Mouse (Mus musculus): Measurements from ENCODE around the gene Cd63. TPM values are rescaled to one million over a fixed set of nuclear protein-coding genes. Genes with fewer than 3 reads are reported as not detected.

The Cd63 gene
- polyA plus RNA-seq, 1 experiment: 35.7 TPM

DNA sequence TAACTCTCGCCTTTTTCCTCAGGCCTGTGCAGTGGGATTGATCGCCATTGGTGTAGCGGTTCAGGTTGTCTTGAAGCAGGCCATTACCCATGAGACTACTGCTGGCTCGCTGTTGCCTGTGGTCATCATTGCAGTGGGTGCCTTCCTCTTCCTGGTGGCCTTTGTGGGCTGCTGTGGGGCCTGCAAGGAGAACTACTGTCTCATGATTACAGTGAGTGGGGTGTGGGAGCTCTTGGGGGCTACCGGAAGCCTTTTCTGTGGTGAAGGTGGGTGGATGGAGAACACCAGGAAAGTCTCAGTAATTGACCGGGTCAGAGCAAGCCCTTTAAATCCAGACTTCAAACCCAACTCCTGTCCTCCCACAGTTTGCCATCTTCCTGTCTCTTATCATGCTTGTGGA is 10.6 kb downstream of the Cd63 start:
- H3K36me3 ChIP-seq (ENCODE audit: control insufficient read depth, insufficient read depth, low read length): no peaks in the 10 kb centered on the region
- DNase-seq (ENCODE audit: low read depth in 1 of 2, low spot score in 2 of 2): no peak
- H3K4me1 ChIP-seq (ENCODE audit: control insufficient read depth, insufficient read depth, insufficient read length): peaks cover 9% of the 10 kb centered on the region; the same call in 1 of the 2 replicates
- no peak overlapping the region for H3K4me3 ChIP-seq (ENCODE audit: extremely low read depth, insufficient read depth, insufficient read length)
- TF ChIP-seq CTCF (IDR thresholded peaks at IDR 0.05; ENCODE audit: extremely low read depth, insufficient read depth, insufficient read length, insufficient replicate concordance) (no peak), POLR2A (IDR thresholded peaks at IDR 0.05; ENCODE audit: low read depth, low read length) (no peak)
- no peak overlapping the region for H3K27ac ChIP-seq (ENCODE audit: insufficient read depth, low read length)
- peaks cover 14% of the 10 kb centered on the region for H3K27me3 ChIP-seq (ENCODE audit: control insufficient read depth, insufficient read depth, low read length)
- 58% methylated on average over 6 of the region's 6 CpGs for WGBS

DNA sequence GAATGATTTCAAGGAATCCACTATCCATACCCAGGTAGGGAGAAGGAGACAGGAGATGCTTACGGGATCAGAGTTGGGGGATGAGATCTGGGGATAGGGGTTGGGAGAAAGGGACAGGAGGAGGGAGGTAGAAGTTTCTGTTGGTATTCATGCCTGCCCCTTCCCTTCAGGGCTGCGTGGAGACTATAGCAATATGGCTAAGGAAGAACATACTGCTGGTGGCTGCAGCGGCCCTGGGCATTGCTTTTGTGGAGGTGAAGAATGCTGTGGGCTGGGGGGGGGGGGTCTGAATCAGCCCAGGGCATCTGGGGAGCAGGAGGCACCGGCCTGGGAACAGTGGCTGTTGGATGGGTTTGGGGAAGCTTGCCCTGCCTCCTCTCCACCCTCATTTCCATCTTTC is 11.5 kb downstream of the Cd63 start:
- no peak for TF ChIP-seq POLR2A (IDR thresholded peaks at IDR 0.05; ENCODE audit: low read depth, low read length)
- TF ChIP-seq CTCF (IDR thresholded peaks at IDR 0.05; ENCODE audit: extremely low read depth, insufficient read depth, insufficient read length, insufficient replicate concordance): no peak
- peaks cover 14% of the 10 kb centered on the region for H3K27me3 ChIP-seq (ENCODE audit: control insufficient read depth, insufficient read depth, low read length)
- WGBS: 80% methylated on average over 4 of the region's 4 CpGs
- DNase-seq (ENCODE audit: low read depth in 1 of 2, low spot score in 2 of 2): no peak
- peaks cover 9% of the 10 kb centered on the region; the same call in 1 of the 2 replicates for H3K4me1 ChIP-seq (ENCODE audit: control insufficient read depth, insufficient read depth, insufficient read length)
- no peak overlapping the region for H3K27ac ChIP-seq (ENCODE audit: insufficient read depth, low read length)
- no peak overlapping the region for H3K4me3 ChIP-seq (ENCODE audit: extremely low read depth, insufficient read depth, insufficient read length)
- no peaks in the 10 kb centered on the region for H3K36me3 ChIP-seq (ENCODE audit: control insufficient read depth, insufficient read depth, low read length)

DNA sequence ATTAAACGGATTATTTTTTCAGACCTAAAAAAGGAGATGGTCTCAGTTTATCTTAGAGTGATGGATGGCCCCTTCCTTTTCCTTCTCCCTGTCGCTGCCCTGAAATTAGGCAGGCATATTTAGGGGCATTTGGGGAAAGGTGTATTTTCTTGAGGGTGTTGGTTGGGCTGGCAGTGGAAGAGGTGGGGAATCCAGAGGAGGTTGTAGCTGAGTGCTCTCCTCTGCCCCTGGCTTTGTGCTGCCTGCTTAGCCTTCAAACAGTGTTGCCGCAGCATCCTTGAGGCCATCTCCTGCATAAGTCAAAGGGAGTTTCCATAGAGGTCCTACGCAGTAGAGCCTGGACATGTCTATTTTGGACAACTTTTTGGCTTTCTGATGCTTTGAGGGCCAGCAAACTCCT is 12.0 kb downstream of the Cd63 start:
- Histone ChIP-seq H3K27ac (ENCODE audit: insufficient read depth, low read length) (no peak overlapping the region), H3K36me3 (ENCODE audit: control insufficient read depth, insufficient read depth, low read length) (peaks cover 3% of the 10 kb centered on the region; the same call in 1 of the 2 replicates), H3K4me3 (ENCODE audit: extremely low read depth, insufficient read depth, insufficient read length) (no peak overlapping the region), H3K4me1 (ENCODE audit: control insufficient read depth, insufficient read depth, insufficient read length) (peaks cover 9% of the 10 kb centered on the region; the same call in 1 of the 2 replicates), H3K27me3 (ENCODE audit: control insufficient read depth, insufficient read depth, low read length) (peaks cover 14% of the 10 kb centered on the region)
- WGBS: 72% methylated on average over 4 of the region's 4 CpGs
- no peak for DNase-seq (ENCODE audit: low read depth in 1 of 2, low spot score in 2 of 2)
- TF ChIP-seq POLR2A (IDR thresholded peaks at IDR 0.05; ENCODE audit: low read depth, low read length) (no peak), CTCF (IDR thresholded peaks at IDR 0.05; ENCODE audit: extremely low read depth, insufficient read depth, insufficient read length, insufficient replicate concordance) (no peak)

DNA sequence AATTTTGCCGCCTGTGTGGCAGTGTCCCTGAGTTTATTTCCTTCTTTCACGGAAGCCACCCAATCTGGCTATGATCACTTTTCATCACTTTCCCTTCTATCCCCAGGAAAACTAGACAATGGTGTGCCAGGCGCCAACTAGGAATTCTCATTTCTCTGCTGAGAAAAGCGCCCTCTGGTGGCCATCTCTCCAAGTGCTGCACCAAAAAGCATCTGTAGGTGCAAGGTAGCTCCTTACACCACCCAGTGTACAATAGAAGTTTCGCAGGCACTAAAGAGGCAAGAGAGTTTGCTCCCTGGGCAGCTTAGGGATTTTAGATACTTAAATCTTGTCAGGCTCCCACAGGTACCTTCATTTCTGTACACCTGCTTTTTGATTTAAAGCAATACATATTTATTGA is 12.4 kb downstream of the Cd63 start:
- TF ChIP-seq POLR2A (IDR thresholded peaks at IDR 0.05; ENCODE audit: low read depth, low read length) (no peak), CTCF (IDR thresholded peaks at IDR 0.05; ENCODE audit: extremely low read depth, insufficient read depth, insufficient read length, insufficient replicate concordance) (peak; percentile 82; the same call in 1 of the 2 replicates)
- Histone ChIP-seq H3K4me1 (ENCODE audit: control insufficient read depth, insufficient read depth, insufficient read length) (peaks cover 9% of the 10 kb centered on the region; the same call in 1 of the 2 replicates), H3K36me3 (ENCODE audit: control insufficient read depth, insufficient read depth, low read length) (peaks cover 3% of the 10 kb centered on the region; the same call in 1 of the 2 replicates), H3K4me3 (ENCODE audit: extremely low read depth, insufficient read depth, insufficient read length) (no peak overlapping the region), H3K27ac (ENCODE audit: insufficient read depth, low read length) (no peak overlapping the region), H3K27me3 (ENCODE audit: control insufficient read depth, insufficient read depth, low read length) (peaks cover 14% of the 10 kb centered on the region)
- WGBS: 21% methylated on average over 5 of the region's 5 CpGs
- peak; percentile 61 to 75 for DNase-seq (ENCODE audit: low read depth in 1 of 2, low spot score in 2 of 2)

DNA sequence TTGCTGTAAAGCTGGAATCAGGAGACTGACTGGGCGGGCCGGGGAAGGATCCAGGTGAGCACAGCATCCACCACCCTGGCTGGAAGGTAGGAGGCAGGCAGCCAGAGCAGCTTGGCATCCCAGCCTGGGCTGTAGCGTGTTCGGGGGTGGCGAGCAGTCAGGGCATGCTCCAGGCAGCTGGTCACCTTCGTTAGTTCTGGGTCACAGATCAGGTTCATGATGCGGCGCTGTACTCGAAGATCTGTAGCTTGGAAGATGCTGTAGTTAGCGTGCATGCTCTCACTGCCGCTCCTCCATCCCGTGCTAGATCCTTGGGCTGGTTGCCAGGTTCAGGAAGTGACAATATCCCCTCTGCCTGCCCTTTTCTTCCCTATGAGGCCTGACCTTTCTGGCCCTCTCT is 12.9 kb downstream of the Cd63 start:
- Histone ChIP-seq H3K27me3 (ENCODE audit: control insufficient read depth, insufficient read depth, low read length) (peaks cover 14% of the 10 kb centered on the region), H3K36me3 (ENCODE audit: control insufficient read depth, insufficient read depth, low read length) (peaks cover 5% of the 10 kb centered on the region; the same call in 1 of the 2 replicates), H3K4me1 (ENCODE audit: control insufficient read depth, insufficient read depth, insufficient read length) (peaks cover 9% of the 10 kb centered on the region; the same call in 1 of the 2 replicates), H3K4me3 (ENCODE audit: extremely low read depth, insufficient read depth, insufficient read length) (no peak overlapping the region), H3K27ac (ENCODE audit: insufficient read depth, low read length) (no peak overlapping the region)
- WGBS: 91% methylated on average over 12 of the region's 12 CpGs
- TF ChIP-seq POLR2A (IDR thresholded peaks at IDR 0.05; ENCODE audit: low read depth, low read length): no peak
- TF ChIP-seq CTCF (IDR thresholded peaks at IDR 0.05; ENCODE audit: extremely low read depth, insufficient read depth, insufficient read length, insufficient replicate concordance): no peak
- no peak for DNase-seq (ENCODE audit: low read depth in 1 of 2, low spot score in 2 of 2)

DNA sequence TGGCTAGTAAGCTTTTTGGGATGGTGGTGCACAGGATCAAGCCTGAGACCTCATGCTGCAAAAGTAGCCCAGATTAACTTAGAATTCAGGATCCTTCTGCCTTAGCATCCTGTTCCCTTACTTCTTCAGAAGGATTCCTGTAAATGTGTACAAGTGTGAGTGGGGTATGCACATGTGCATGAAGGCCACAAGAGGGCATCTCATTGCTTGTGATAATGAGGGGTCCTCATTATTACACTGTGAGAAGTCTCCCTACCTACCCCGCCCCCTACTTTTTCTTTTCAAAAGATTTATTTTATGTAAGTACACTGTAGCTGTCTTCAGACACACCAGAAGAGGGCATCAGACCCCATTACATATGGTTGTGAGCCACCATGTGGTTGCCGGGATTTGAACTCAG is 14.8 kb downstream of the Cd63 start:
- Histone ChIP-seq H3K36me3 (ENCODE audit: control insufficient read depth, insufficient read depth, low read length) (peaks cover 9% of the 10 kb centered on the region), H3K4me3 (ENCODE audit: extremely low read depth, insufficient read depth, insufficient read length) (no peak overlapping the region), H3K27me3 (ENCODE audit: control insufficient read depth, insufficient read depth, low read length) (no peaks in the 10 kb centered on the region), H3K4me1 (ENCODE audit: control insufficient read depth, insufficient read depth, insufficient read length) (no peaks in the 10 kb centered on the region), H3K27ac (ENCODE audit: insufficient read depth, low read length) (no peak overlapping the region)
- no peak for DNase-seq (ENCODE audit: low read depth in 1 of 2, low spot score in 2 of 2)
- 86% methylated on average over 2 of the region's 2 CpGs for WGBS
- TF ChIP-seq CTCF (IDR thresholded peaks at IDR 0.05; ENCODE audit: extremely low read depth, insufficient read depth, insufficient read length, insufficient replicate concordance): no peak
- TF ChIP-seq POLR2A (IDR thresholded peaks at IDR 0.05; ENCODE audit: low read depth, low read length): no peak

DNA sequence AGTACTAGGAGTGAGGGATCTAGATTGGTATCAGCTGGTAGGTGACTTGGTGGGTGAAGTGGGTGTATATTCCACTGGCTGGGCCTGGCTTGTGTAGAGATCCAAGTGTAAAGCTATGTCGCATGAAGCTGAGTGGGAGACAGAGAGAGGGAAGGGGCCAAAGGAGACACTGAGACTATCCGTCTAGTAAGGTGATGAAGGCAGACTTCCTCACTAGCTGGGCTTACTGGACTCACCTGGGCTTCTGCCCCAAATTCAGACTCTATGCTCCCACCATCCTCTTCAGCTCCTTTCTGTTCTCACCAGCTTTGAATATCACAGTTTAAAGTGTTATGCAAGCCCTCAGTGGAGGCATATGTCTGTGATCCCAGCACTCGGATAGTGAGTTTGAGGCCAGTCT is 15.9 kb downstream of the Cd63 start:
- H3K4me3 ChIP-seq (ENCODE audit: extremely low read depth, insufficient read depth, insufficient read length): no peak overlapping the region
- TF ChIP-seq CTCF (IDR thresholded peaks at IDR 0.05; ENCODE audit: extremely low read depth, insufficient read depth, insufficient read length, insufficient replicate concordance) (no peak), POLR2A (IDR thresholded peaks at IDR 0.05; ENCODE audit: low read depth, low read length) (no peak)
- no peaks in the 10 kb centered on the region for H3K27me3 ChIP-seq (ENCODE audit: control insufficient read depth, insufficient read depth, low read length)
- no peak for DNase-seq (ENCODE audit: low read depth in 1 of 2, low spot score in 2 of 2)
- H3K36me3 ChIP-seq (ENCODE audit: control insufficient read depth, insufficient read depth, low read length): peaks cover 9% of the 10 kb centered on the region
- no peaks in the 10 kb centered on the region for H3K4me1 ChIP-seq (ENCODE audit: control insufficient read depth, insufficient read depth, insufficient read length)
- 93% methylated on average over 3 of the region's 3 CpGs for WGBS
- no peak overlapping the region for H3K27ac ChIP-seq (ENCODE audit: insufficient read depth, low read length)
